Mouse (Mus musculus) cerebellum, postnatal 36 days (tissue): Measurements from ENCODE around the gene Prkra.

Experiments used
- DNase-seq, 2 experiments: peaks; one replicate each; pipeline ENCODE4 v3.0.0; 2021 to 2022; ENCODE audit warnings: mixed read lengths in 2 of 2

The Prkra gene

GRCm38 (mm10) chr2:76647883-76648570 is at the start of gene Prkra, which contains the start of gene Pjvk:
TSS of gene Prkra (minus strand) at chr2:76648015.
TSS of gene Pjvk (plus strand) at chr2:76648476.
- DNase-seq = peak; percentile 97

- DNase-seq = no peak
Observed at GRCm38 (mm10) chr2:76695290-76695689, 47.5 kb upstream of the Prkra start.

- no peak for DNase-seq
Observed at GRCm38 (mm10) chr2:76693765-76694164, 46.0 kb upstream of the Prkra start.

- DNase-seq = peak in 1 of 2 experiments; percentile 14
Observed at GRCm38 (mm10) chr2:76690436-76691204, 42.8 kb upstream of the Prkra start.

GRCm38 (mm10) chr2:76688162-76688561 is 40.3 kb upstream of the Prkra start:
- no peak for DNase-seq

GRCm38 (mm10) chr2:76687608-76688007 is 39.8 kb upstream of the Prkra start:
- no peak for DNase-seq

GRCm38 (mm10) chr2:76686986-76687385 is 39.2 kb upstream of the Prkra start:
- DNase-seq = no peak

- DNase-seq = no peak
Observed at GRCm38 (mm10) chr2:76682301-76682700, 34.5 kb upstream of the Prkra start.

GRCm38 (mm10) chr2:76676401-76677226 is 28.8 kb upstream of the Prkra start:
- DNase-seq = no peak

GRCm38 (mm10) chr2:76675949-76676348 is 28.1 kb upstream of the Prkra start:
- DNase-seq = no peak

GRCm38 (mm10) chr2:76675451-76675850 is 27.6 kb upstream of the Prkra start:
- peak in 1 of 2 experiments; percentile 19 for DNase-seq

- peak; percentile 79 to 85 for DNase-seq
Observed at GRCm38 (mm10) chr2:76674725-76675427, 27.1 kb upstream of the Prkra start, which contains the start of gene Plekha3. TSS of gene Plekha3 (plus strand) at chr2:76675281.

- peak; percentile 17 to 26 for DNase-seq
Observed at GRCm38 (mm10) chr2:76673472-76674081, 25.8 kb upstream of the Prkra start.

- peak; percentile 92 to 93 for DNase-seq
Observed at GRCm38 (mm10) chr2:76672966-76673392, 25.2 kb upstream of the Prkra start, which contains the start of gene Fkbp7. TSS of gene Fkbp7 (minus strand) at chr2:76673116.

GRCm38 (mm10) chr2:76672134-76672745 is 24.4 kb upstream of the Prkra start:
- DNase-seq = no peak

- no peak for DNase-seq
Observed at GRCm38 (mm10) chr2:76671641-76672040, 23.8 kb upstream of the Prkra start.

- no peak for DNase-seq
Observed at GRCm38 (mm10) chr2:76667200-76667599, 19.4 kb upstream of the Prkra start.

GRCm38 (mm10) chr2:76665531-76665930 is 17.7 kb upstream of the Prkra start:
- no peak for DNase-seq

- DNase-seq = no peak
Observed at GRCm38 (mm10) chr2:76659419-76659818, 11.6 kb upstream of the Prkra start.

GRCm38 (mm10) chr2:76658551-76658950 is 10.7 kb upstream of the Prkra start:
- no peak for DNase-seq

GRCm38 (mm10) chr2:76655982-76656381 is 8.2 kb upstream of the Prkra start:
- no peak for DNase-seq
